Mouse (Mus musculus) frontal cortex, postnatal 10 days (tissue): ENCODE measurements at regions not wholly inside any gene's neighbourhood (a gene's known extent, or its start where the extent isn't known, plus 50 kb on each side); places are given as distances from the start of the nearest gene placed in this dataset.

Experiments used
- DNase-seq, 2 experiments: peaks; one replicate each; pipeline ENCODE4 v3.0.0; 2022; ENCODE audit warnings: low spot score in 2 of 2, mixed read lengths in 1 of 2

- no peak for DNase-seq
These were observed 193.8 kb downstream of the Rassf9 start for GRCm38 (mm10) chr10:102705848-102706247.

GRCm38 (mm10) chr10:102694810-102695209 is 182.8 kb downstream of the Rassf9 start:
- no peak for DNase-seq

- no peak for DNase-seq
These were observed 177.9 kb downstream of the Rassf9 start for GRCm38 (mm10) chr10:102689966-102690365.

GRCm38 (mm10) chr10:102686667-102687397 is 174.8 kb downstream of the Rassf9 start:
- DNase-seq: no peak

- DNase-seq: no peak
These were observed 173.9 kb downstream of the Rassf9 start for GRCm38 (mm10) chr10:102685833-102686434.

- no peak for DNase-seq
These were observed 155.3 kb downstream of the Rassf9 start for GRCm38 (mm10) chr10:102667359-102667758.

GRCm38 (mm10) chr10:102659683-102660082 is 147.7 kb downstream of the Rassf9 start:
- DNase-seq: no peak

- DNase-seq: no peak
These were observed 124.5 kb downstream of the Rassf9 start for GRCm38 (mm10) chr10:102636507-102636906.

GRCm38 (mm10) chr10:102633438-102633837 is 121.4 kb downstream of the Rassf9 start:
- no peak for DNase-seq

GRCm38 (mm10) chr10:102628609-102629008 is 116.6 kb downstream of the Rassf9 start:
- DNase-seq: no peak

GRCm38 (mm10) chr10:102623895-102624294 is 111.9 kb downstream of the Rassf9 start:
- DNase-seq: no peak

- DNase-seq: no peak
These were observed 110.6 kb downstream of the Rassf9 start for GRCm38 (mm10) chr10:102622583-102623008.

GRCm38 (mm10) chr10:102618711-102619110 is 106.7 kb downstream of the Rassf9 start:
- DNase-seq: no peak

- no peak for DNase-seq
These were observed 104.1 kb downstream of the Rassf9 start for GRCm38 (mm10) chr10:102615962-102616595.
